Mouse (Mus musculus): ENCODE results near the gene Pih1d1. TPM values are rescaled to one million over a fixed set of nuclear protein-coding genes. Genes with fewer than 3 reads are reported as not detected.

Pih1d1 gene
- total and polyA plus RNA-seq, 3 experiments: 37.4 to 69.3 (median 50.3) TPM

GRCm38 (mm10) chr7:45127700-45128224 lies 26.3 kb upstream of the Pih1d1 start:
- TF ChIP-seq SIN3A (IDR thresholded peaks at IDR 0.05; ENCODE audit: low read length) (no peak), CHD2 (IDR thresholded peaks at IDR 0.05; ENCODE audit: low read length) (0 out of 2 replicates have a peak, but pooled peaks have one; percentile 1), TBP (conservative IDR thresholded peaks at IDR 0.05; ENCODE audit: low read depth, low read length) (peak; percentile 34; the same call in 1 of the 2 replicates)
- in situ Hi-C loops (cut with MboI; ENCODE audit: low pct_ligation_motif_present, low pct_unique_long_range_greater_than_20kb, low sequenced_read_pairs): loop anchor here (5.0 kb wide), 1 partner anchor 45 kb away; no protein-coding TSS in a partner anchor
- Histone ChIP-seq H3K4me3 (replicated peaks in 1 of 3; ENCODE audit: low read depth in 2 of 3, low read length in 2 of 3, poor library complexity in 1 of 3) (peak overlapping the region; percentile 93 to 100 (median 94)), H3K27me3 (replicated peaks) (no peaks in the 10 kb centered on the region), H3K4me1 (ENCODE audit: control insufficient read depth in 1 of 2, insufficient read depth in 2 of 2) (peaks cover 10 to 22% of the 10 kb centered on the region in 2 experiments), H3K4me2 (ENCODE audit: insufficient read depth, low read depth, poor library complexity, severe bottlenecking) (0 out of 2 replicates have a peak overlapping the region, but pooled peaks have one; percentile 68), H3K9ac (ENCODE audit: insufficient read depth, low read depth) (peak overlapping the region; percentile 100), H3K36me3 (replicated peaks in 1 of 2; ENCODE audit: control insufficient read depth in 1 of 2, insufficient read depth in 1 of 2, low read length in 1 of 2) (peaks cover 25 to 52% of the 10 kb centered on the region in 2 experiments), H3K9me3 (replicated peaks; ENCODE audit: low read length) (no peaks in the 10 kb centered on the region), H3K27ac (ENCODE audit: insufficient read depth, low read depth) (peak overlapping the region; percentile 93), H3K79me2 (replicated peaks; ENCODE audit: control insufficient read depth, extremely low read depth, insufficient read depth, poor library complexity, severe bottlenecking) (peaks cover 41% of the 10 kb centered on the region)
- dilution Hi-C loops (cut with MboI; ENCODE audit: extremely low pct_ligation_motif_present, extremely low pct_unique_long_range_greater_than_20kb, low sequenced_read_pairs): no loop called here
- DNase-seq (ENCODE audit: extremely low read depth): no peak

DNA sequence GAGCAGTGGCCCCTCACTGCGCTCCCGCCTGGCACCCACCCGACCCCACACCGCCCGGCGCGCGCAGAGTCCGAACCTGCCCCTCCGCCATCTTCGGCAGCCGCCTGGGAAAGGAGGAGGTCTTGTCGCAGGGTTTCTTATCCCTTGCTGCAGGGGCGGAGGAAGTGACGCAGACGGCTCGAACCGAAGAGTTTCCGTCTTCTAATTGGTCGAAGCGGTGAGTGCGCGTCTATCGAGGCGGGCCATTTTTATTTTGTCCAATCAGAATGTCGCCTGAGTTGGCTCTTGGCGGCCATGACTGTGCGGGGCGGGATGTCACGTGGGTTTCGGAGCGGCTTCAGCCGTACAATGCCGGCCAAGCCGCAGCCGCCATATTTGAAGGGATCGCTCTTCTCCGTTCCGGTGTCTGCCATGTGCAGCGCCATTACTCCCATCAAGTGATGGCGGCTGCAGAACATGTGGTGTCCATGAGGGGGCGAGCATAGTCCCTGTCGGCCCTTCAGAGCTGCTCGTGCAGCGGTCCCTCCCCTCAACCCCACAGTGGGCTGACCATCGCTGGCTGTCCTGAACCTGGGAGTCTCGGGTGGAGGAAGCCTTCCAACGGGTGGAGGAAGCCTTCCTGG lies 25.4 kb upstream of the Pih1d1 start, which contains the start of gene Rpl13a:
TSS of gene Rpl13a (minus strand) at position 138 of the 623 bp plus-strand sequence.
- H3K79me2 ChIP-seq (replicated peaks; ENCODE audit: control insufficient read depth, extremely low read depth, insufficient read depth, poor library complexity, severe bottlenecking): peaks cover 33% of the 10 kb centered on the region
- dilution Hi-C loops (cut with MboI; ENCODE audit: extremely low pct_ligation_motif_present, extremely low pct_unique_long_range_greater_than_20kb, low sequenced_read_pairs): no loop called here
- no peaks in the 10 kb centered on the region for H3K27me3 ChIP-seq (replicated peaks)
- peak within 1 kb of the TSS; percentile 68 for H3K4me2 ChIP-seq (ENCODE audit: insufficient read depth, low read depth, poor library complexity, severe bottlenecking)
- peaks cover 21 to 52% of the 10 kb centered on the region in 2 experiments for H3K36me3 ChIP-seq (replicated peaks in 1 of 2; ENCODE audit: control insufficient read depth in 1 of 2, insufficient read depth in 1 of 2, low read length in 1 of 2)
- H3K4me3 ChIP-seq (replicated peaks in 1 of 3; ENCODE audit: low read depth in 2 of 3, low read length in 2 of 3, poor library complexity in 1 of 3): peak within 1 kb of the TSS; percentile 93 to 100 (median 94)
- in situ Hi-C loops (cut with MboI; ENCODE audit: low pct_ligation_motif_present, low pct_unique_long_range_greater_than_20kb, low sequenced_read_pairs): loop anchor here (5.0 kb wide), 1 partner anchor 46 kb away; no protein-coding TSS in a partner anchor
- H3K9me3 ChIP-seq (replicated peaks; ENCODE audit: low read length): peaks cover 3% of the 10 kb centered on the region
- DNase-seq (ENCODE audit: extremely low read depth): peak; percentile 99
- H3K4me1 ChIP-seq (ENCODE audit: control insufficient read depth in 1 of 2, insufficient read depth in 2 of 2): peaks cover 8 to 20% of the 10 kb centered on the region in 2 experiments
- peak within 1 kb of the TSS; percentile 100 for H3K9ac ChIP-seq (ENCODE audit: insufficient read depth, low read depth)
- H3K27ac ChIP-seq (ENCODE audit: insufficient read depth, low read depth): peak within 1 kb of the TSS; percentile 93
- TF ChIP-seq UBTF (IDR thresholded peaks at IDR 0.05; ENCODE audit: low read depth, low read length): peak; percentile 38; the same call in 1 of the 2 replicates
- peak; percentile 51; the same call in 1 of the 2 replicates for TF ChIP-seq MEF2A (IDR thresholded peaks at IDR 0.05; ENCODE audit: borderline replicate concordance, low read depth, low read length)
- TF ChIP-seq MAX (IDR thresholded peaks at IDR 0.05; ENCODE audit: low read length): peak; percentile 99
- no peak for TF ChIP-seq GABPA (IDR thresholded peaks at IDR 0.05; ENCODE audit: insufficient replicate concordance, low read depth, low read length)
- TF ChIP-seq E2F4 (IDR thresholded peaks at IDR 0.05; ENCODE audit: insufficient replicate concordance, low read depth, low read length): 0 out of 2 replicates have a peak, but pooled peaks have one; percentile 33
- peak; percentile 10 to 80; a peak in 2 of 4 replicates for TF ChIP-seq CTCF (conservative IDR thresholded peaks at IDR 0.05 in 1 of 2, IDR thresholded peaks at IDR 0.05 in 1 of 2; ENCODE audit: low read depth in 2 of 2, low read length in 2 of 2)
- TF ChIP-seq RAD21 (IDR thresholded peaks at IDR 0.05; ENCODE audit: low read depth, low read length): peak; percentile 36
- TF ChIP-seq ELF1 (IDR thresholded peaks at IDR 0.05; ENCODE audit: low read depth, low read length): peak; percentile 79
- no peak for TF ChIP-seq PAX5 (IDR thresholded peaks at IDR 0.05; ENCODE audit: low read length)
- TF ChIP-seq USF2 (conservative IDR thresholded peaks at IDR 0.05; ENCODE audit: low read depth, low read length): peak; percentile 86
- peak; percentile 81 for TF ChIP-seq SIN3A (IDR thresholded peaks at IDR 0.05; ENCODE audit: low read length)
- TF ChIP-seq USF1 (IDR thresholded peaks at IDR 0.05; ENCODE audit: low read depth, low read length): peak; percentile 92
- TF ChIP-seq JUN (IDR thresholded peaks at IDR 0.05; ENCODE audit: insufficient read depth, low read depth, low read length): no peak
- no peak for TF ChIP-seq ZNF384 (IDR thresholded peaks at IDR 0.05; ENCODE audit: low read depth, low read length)
- peak; percentile 68; the same call in 1 of the 2 replicates for TF ChIP-seq IRF4 (IDR thresholded peaks at IDR 0.05; ENCODE audit: low read depth, low read length)
- peak; percentile 95 for TF ChIP-seq ZMIZ1 (IDR thresholded peaks at IDR 0.05; ENCODE audit: low read depth, low read length)
- TF ChIP-seq KAT2A (IDR thresholded peaks at IDR 0.05; ENCODE audit: insufficient replicate concordance, low read length): peak; percentile 75; the same call in 1 of the 2 replicates
- peak; percentile 56 for TF ChIP-seq SMC3 (IDR thresholded peaks at IDR 0.05; ENCODE audit: low read depth, low read length)
- peak; percentile 83 for TF ChIP-seq RCOR1 (conservative IDR thresholded peaks at IDR 0.05; ENCODE audit: low read depth, low read length)
- peak; percentile 96 for TF ChIP-seq TBP (conservative IDR thresholded peaks at IDR 0.05; ENCODE audit: low read depth, low read length)
- TF ChIP-seq CHD1 (IDR thresholded peaks at IDR 0.05; ENCODE audit: low read depth, low read length): peak; percentile 29; the same call in 1 of the 2 replicates
- TF ChIP-seq POLR2A (IDR thresholded peaks at IDR 0.05; ENCODE audit: low read depth, low read length): peak; percentile 97
- TF ChIP-seq NELFE (IDR thresholded peaks at IDR 0.05; ENCODE audit: low read depth, low read length): peak; percentile 98
- TF ChIP-seq JUND (conservative IDR thresholded peaks at IDR 0.05; ENCODE audit: low read depth, low read length): no peak
- TF ChIP-seq MAZ (IDR thresholded peaks at IDR 0.05; ENCODE audit: low read depth, low read length): peak; percentile 56
- TF ChIP-seq ETS1 (conservative IDR thresholded peaks at IDR 0.05; ENCODE audit: low read depth, low read length): 0 out of 2 replicates have a peak, but pooled peaks have one; percentile 13
- peak; percentile 96 for TF ChIP-seq POLR2AphosphoS2 (IDR thresholded peaks at IDR 0.05; ENCODE audit: low read depth, low read length)
- TF ChIP-seq ZC3H11A (IDR thresholded peaks at IDR 0.05; ENCODE audit: low read depth, low read length): no peak
- TF ChIP-seq TCF12 (IDR thresholded peaks at IDR 0.05; ENCODE audit: low read depth, low read length): peak; percentile 96
